Mouse (Mus musculus): ENCODE results near the gene Dscam. TPM values are rescaled to one million over a fixed set of nuclear protein-coding genes. Genes with fewer than 3 reads are reported as not detected.

The Dscam gene
- polyA plus RNA-seq, 1 experiment from 2014 or later, result 0.13 TPM

GRCm38 (mm10) chr16:97168614-97169013, 1.9 kb downstream of the Dscam start:
- 28% methylated on average over 3 of the region's 3 CpGs for WGBS
- no peaks in the 10 kb centered on the region for H3K9me3 ChIP-seq

DNA sequence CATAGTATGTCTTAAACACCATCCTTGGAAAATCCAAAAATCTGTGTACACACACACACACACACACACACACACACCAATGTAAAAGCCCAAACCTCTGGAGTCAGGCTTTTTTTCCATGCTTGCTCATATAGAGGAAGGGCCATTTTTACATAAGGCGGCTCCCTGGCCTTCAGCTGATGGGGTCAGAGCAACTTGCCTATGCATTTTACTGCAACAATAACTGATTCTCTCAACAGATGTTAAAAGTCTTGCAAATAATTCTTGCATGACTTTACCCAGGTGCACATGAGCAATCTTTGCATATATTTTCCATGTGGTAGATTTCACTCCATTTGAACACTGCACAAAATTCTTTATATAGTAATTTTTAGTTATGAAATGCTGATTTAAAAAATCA, 2.5 kb downstream of the Dscam start:
- no peak overlapping the region for H3K27ac ChIP-seq
- ATAC-seq (ENCODE audit: low FRiP score, low read depth), result no peak
- no peak overlapping the region for H3K9ac ChIP-seq
- no peak overlapping the region for H3K4me3 ChIP-seq
- no peak overlapping the region for H3K4me2 ChIP-seq (replicated peaks)
- H3K4me1 ChIP-seq, result peaks cover 9% of the 10 kb centered on the region
- H3K27me3 ChIP-seq, result peaks cover 91% of the 10 kb centered on the region
- WGBS, result 89% methylated on average over 1 of the region's 1 CpGs
- no peaks in the 10 kb centered on the region for H3K36me3 ChIP-seq
- H3K9me3 ChIP-seq, result no peaks in the 10 kb centered on the region

More at GRCm38 (mm10) chr16:97168614-97169013, 1.9 kb downstream of the Dscam start:
- H3K27me3 ChIP-seq, result peaks cover 91% of the 10 kb centered on the region
- H3K36me3 ChIP-seq, result no peaks in the 10 kb centered on the region
- H3K9ac ChIP-seq, result no peak overlapping the region
- no peak overlapping the region for H3K4me2 ChIP-seq (replicated peaks)
- H3K4me3 ChIP-seq, result no peak overlapping the region
- no peak for ATAC-seq (ENCODE audit: low FRiP score, low read depth)
- peaks cover 9% of the 10 kb centered on the region for H3K4me1 ChIP-seq
- H3K27ac ChIP-seq, result no peak overlapping the region

GRCm38 (mm10) chr16:97166166-97166565, 4.4 kb downstream of the Dscam start:
- Histone ChIP-seq H3K4me2 (replicated peaks) (peak overlapping the region; percentile 71), H3K4me1 (peaks cover 9% of the 10 kb centered on the region), H3K27me3 (peaks cover 79% of the 10 kb centered on the region), H3K9ac (no peak overlapping the region), H3K36me3 (no peaks in the 10 kb centered on the region), H3K4me3 (no peak overlapping the region), H3K9me3 (no peaks in the 10 kb centered on the region), H3K27ac (no peak overlapping the region)
- no peak for ATAC-seq (ENCODE audit: low FRiP score, low read depth)
- WGBS, result 33% methylated on average over 2 of the region's 2 CpGs

DNA sequence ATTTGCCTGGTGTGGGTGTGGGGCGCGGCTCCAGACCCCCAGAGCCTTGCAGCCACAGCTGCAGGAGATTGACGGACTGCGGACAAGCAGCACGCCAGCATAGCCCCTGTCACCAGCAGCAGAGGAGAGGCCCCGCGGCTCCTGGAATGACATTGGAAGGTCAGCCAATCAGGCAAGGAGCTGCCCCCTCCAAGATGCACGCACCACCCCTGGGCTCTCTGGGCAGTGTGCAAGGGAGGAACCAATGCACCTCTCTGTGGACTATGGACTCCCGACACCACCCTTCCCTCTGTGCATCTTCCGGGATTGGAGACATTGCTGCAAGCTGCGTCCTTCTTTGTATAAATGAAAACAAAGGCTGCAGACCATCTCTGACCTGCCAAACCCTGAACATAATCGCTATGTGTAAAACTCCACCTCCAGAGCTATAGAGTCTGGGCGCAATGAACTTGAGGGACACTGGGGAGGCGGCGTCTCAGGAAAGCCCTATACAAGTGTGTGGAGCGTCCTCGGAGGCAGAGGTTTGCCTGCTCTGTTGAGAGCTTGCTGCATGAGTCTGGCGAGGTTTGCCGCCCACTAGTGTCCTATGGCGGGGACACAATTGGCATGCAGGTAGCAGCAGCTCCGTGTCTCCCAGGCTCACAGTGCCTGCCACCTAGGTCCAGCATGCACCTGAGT, 5.0 kb downstream of the Dscam start:
- Histone ChIP-seq H3K4me2 (replicated peaks) (peak overlapping the region; percentile 71), H3K4me3 (peak overlapping the region; percentile 40), H3K27me3 (peaks cover 74% of the 10 kb centered on the region), H3K4me1 (peaks cover 9% of the 10 kb centered on the region), H3K27ac (no peak overlapping the region), H3K36me3 (no peaks in the 10 kb centered on the region), H3K9me3 (no peaks in the 10 kb centered on the region), H3K9ac (peak overlapping the region; percentile 25; the same call in 1 of the 2 replicates)
- 2% methylated on average over 21 of the region's 21 CpGs for WGBS
- peak; percentile 54 for ATAC-seq (ENCODE audit: low FRiP score, low read depth)

DNA sequence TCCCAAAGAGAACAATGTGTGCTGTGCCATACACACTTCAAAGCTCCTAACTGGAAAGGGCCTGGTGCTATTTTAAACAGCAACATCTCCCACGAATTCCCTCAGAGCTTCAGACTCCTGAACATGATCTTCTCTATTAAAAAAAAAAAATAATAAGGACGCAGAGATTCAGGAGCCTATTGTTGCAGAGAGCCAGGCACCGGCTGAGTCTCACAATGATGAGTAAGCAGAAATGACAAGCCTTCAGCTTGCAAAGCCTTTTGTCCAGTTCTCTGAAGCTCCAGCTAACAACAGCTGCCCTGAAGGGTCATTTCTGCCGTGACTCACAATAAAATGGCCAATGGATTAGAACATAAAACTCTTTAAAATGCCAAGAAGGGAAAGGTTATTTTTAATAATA, 12.3 kb downstream of the Dscam start:
- ATAC-seq (ENCODE audit: low FRiP score, low read depth), result no peak

GRCm38 (mm10) chr16:97144544-97145194, 25.9 kb downstream of the Dscam start:
- Histone ChIP-seq H3K4me3 (no peak overlapping the region), H3K27me3 (no peaks in the 10 kb centered on the region), H3K9ac (no peak overlapping the region), H3K4me1 (no peaks in the 10 kb centered on the region), H3K36me3 (no peaks in the 10 kb centered on the region), H3K4me2 (replicated peaks) (no peak overlapping the region), H3K9me3 (no peaks in the 10 kb centered on the region), H3K27ac (no peak overlapping the region)
- 68% methylated on average over 12 of the region's 12 CpGs for WGBS
- ATAC-seq (ENCODE audit: low FRiP score, low read depth), result no peak

More for the DNA sequence above, 12.3 kb downstream of the Dscam start:
- H3K9ac ChIP-seq, result no peak overlapping the region
- H3K4me3 ChIP-seq, result no peak overlapping the region
- WGBS, result 69% methylated on average over 4 of the region's 4 CpGs
- no peak overlapping the region for H3K27ac ChIP-seq
- no peaks in the 10 kb centered on the region for H3K9me3 ChIP-seq
- no peaks in the 10 kb centered on the region for H3K36me3 ChIP-seq
- H3K4me2 ChIP-seq (replicated peaks), result no peak overlapping the region
- no peaks in the 10 kb centered on the region for H3K4me1 ChIP-seq
- H3K27me3 ChIP-seq, result peaks cover 12% of the 10 kb centered on the region; the same call in 1 of the 2 replicates

DNA sequence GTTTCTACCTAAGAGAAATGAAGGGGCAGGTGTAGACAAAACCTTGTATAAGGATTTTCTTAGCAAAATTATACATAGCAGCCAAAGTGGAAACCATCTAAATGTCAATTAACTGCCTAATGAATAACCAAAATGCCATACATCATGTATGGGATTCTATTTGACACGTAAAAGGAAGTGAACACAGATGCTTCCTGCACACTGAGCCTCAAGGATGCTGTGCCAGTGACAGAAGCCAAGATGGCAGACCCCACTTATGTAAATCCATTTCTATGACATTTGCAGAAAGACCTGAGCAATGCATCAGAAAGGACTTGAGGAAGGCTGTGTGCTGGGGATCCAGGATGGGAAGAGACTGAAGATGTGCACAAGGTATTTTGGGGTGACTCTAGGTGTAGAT, 28.6 kb downstream of the Dscam start:
- ATAC-seq (ENCODE audit: low FRiP score, low read depth), result no peak
- no peak overlapping the region for H3K27ac ChIP-seq
- H3K36me3 ChIP-seq, result no peaks in the 10 kb centered on the region
- no peaks in the 10 kb centered on the region for H3K27me3 ChIP-seq
- WGBS, result 81% methylated on average over 1 of the region's 1 CpGs
- H3K4me2 ChIP-seq (replicated peaks), result no peak overlapping the region
- no peaks in the 10 kb centered on the region for H3K4me1 ChIP-seq
- no peak overlapping the region for H3K9ac ChIP-seq
- H3K4me3 ChIP-seq, result no peak overlapping the region
- H3K9me3 ChIP-seq, result no peaks in the 10 kb centered on the region

- 80% methylated on average over 10 of the region's 10 CpGs for WGBS
Observed at GRCm38 (mm10) chr16:97135003-97135827, 35.3 kb downstream of the Dscam start.

GRCm38 (mm10) chr16:97127296-97127695, 43.3 kb downstream of the Dscam start:
- Histone ChIP-seq H3K4me2 (replicated peaks) (no peak overlapping the region), H3K36me3 (no peaks in the 10 kb centered on the region), H3K9ac (no peak overlapping the region), H3K4me3 (no peak overlapping the region), H3K9me3 (no peaks in the 10 kb centered on the region), H3K27ac (no peak overlapping the region), H3K27me3 (no peaks in the 10 kb centered on the region), H3K4me1 (no peaks in the 10 kb centered on the region)
- WGBS, result 72% methylated on average over 2 of the region's 2 CpGs
- ATAC-seq (ENCODE audit: low FRiP score, low read depth), result no peak

More at GRCm38 (mm10) chr16:97135003-97135827, 35.3 kb downstream of the Dscam start:
- no peak overlapping the region for H3K27ac ChIP-seq
- H3K4me1 ChIP-seq, result no peaks in the 10 kb centered on the region
- H3K9me3 ChIP-seq, result no peaks in the 10 kb centered on the region
- H3K4me3 ChIP-seq, result no peak overlapping the region
- no peaks in the 10 kb centered on the region for H3K27me3 ChIP-seq
- H3K4me2 ChIP-seq (replicated peaks), result no peak overlapping the region
- H3K36me3 ChIP-seq, result no peaks in the 10 kb centered on the region
- H3K9ac ChIP-seq, result no peak overlapping the region
- no peak for ATAC-seq (ENCODE audit: low FRiP score, low read depth)

GRCm38 (mm10) chr16:97110028-97110427, 60.5 kb downstream of the Dscam start:
- Histone ChIP-seq H3K4me3 (no peak overlapping the region), H3K4me1 (no peaks in the 10 kb centered on the region), H3K9ac (no peak overlapping the region), H3K27ac (no peak overlapping the region), H3K4me2 (replicated peaks) (no peak overlapping the region), H3K9me3 (no peaks in the 10 kb centered on the region), H3K36me3 (no peaks in the 10 kb centered on the region), H3K27me3 (no peaks in the 10 kb centered on the region)
- WGBS, result 79% methylated on average over 4 of the region's 4 CpGs
- no peak for ATAC-seq (ENCODE audit: low FRiP score, low read depth)

GRCm38 (mm10) chr16:97105266-97105665, 65.3 kb downstream of the Dscam start:
- no peak for ATAC-seq (ENCODE audit: low FRiP score, low read depth)
- H3K4me1 ChIP-seq, result no peaks in the 10 kb centered on the region
- no peaks in the 10 kb centered on the region for H3K9me3 ChIP-seq
- H3K9ac ChIP-seq, result no peak overlapping the region
- H3K36me3 ChIP-seq, result no peaks in the 10 kb centered on the region
- no peak overlapping the region for H3K4me3 ChIP-seq
- no peak overlapping the region for H3K4me2 ChIP-seq (replicated peaks)
- 64% methylated on average over 2 of the region's 2 CpGs for WGBS
- H3K27me3 ChIP-seq, result peaks cover 17% of the 10 kb centered on the region; the same call in 1 of the 2 replicates
- no peak overlapping the region for H3K27ac ChIP-seq

- no peak overlapping the region for H3K4me3 ChIP-seq
- WGBS, result 75% methylated on average over 2 of the region's 2 CpGs
- no peak overlapping the region for H3K27ac ChIP-seq
- ATAC-seq (ENCODE audit: low FRiP score, low read depth), result no peak
- H3K9ac ChIP-seq, result no peak overlapping the region
- H3K4me1 ChIP-seq, result peaks cover 13% of the 10 kb centered on the region
- no peaks in the 10 kb centered on the region for H3K36me3 ChIP-seq
- no peaks in the 10 kb centered on the region for H3K9me3 ChIP-seq
- H3K27me3 ChIP-seq, result peaks cover 24% of the 10 kb centered on the region
- no peak overlapping the region for H3K4me2 ChIP-seq (replicated peaks)
Observed at GRCm38 (mm10) chr16:97103046-97103445, 67.5 kb downstream of the Dscam start.
